Mouse (Mus musculus) megakaryocyte, embryonic 14.5 days (primary cell): ENCODE results near the gene Mettl13. TPM values are rescaled to one million over a fixed set of nuclear protein-coding genes. Genes with fewer than 3 reads are reported as not detected.
A peak's percentile ranks its signal among the peaks of the same experiment; 100 is the strongest.

Source experiments
- H3K27me3 ChIP-seq: replicated peaks from 2 replicates; pipeline ENCODE3; 2012; ENCODE audit warnings: inconsistent platforms
- H3K36me3 ChIP-seq: replicated peaks from 2 replicates; pipeline ENCODE3; 2012; ENCODE audit warnings: low read length, inconsistent platforms, mixed read lengths
- H3K4me1 ChIP-seq: 2 replicates; pipeline ENCODE4 v1.6.1; 2012; ENCODE audit warnings: inconsistent platforms
- H3K4me3 ChIP-seq: replicated peaks from 2 replicates; pipeline ENCODE3; 2012; ENCODE audit warnings: moderate library complexity, mild to moderate bottlenecking, inconsistent platforms
- H3K9me3 ChIP-seq: 2 replicates; pipeline ENCODE4 v1.6.1; 2012; ENCODE audit warnings: inconsistent platforms
- FLI1 ChIP-seq: IDR thresholded peaks from 2 replicates; pipeline ENCODE4 v1.6.1; 2012; ENCODE audit warnings: low read length, inconsistent platforms, mixed read lengths
- GATA1 ChIP-seq: IDR thresholded peaks from 3 replicates; pipeline ENCODE4 v1.6.1; 2012; ENCODE audit warnings: mixed read lengths, low read length, inconsistent platforms, borderline replicate concordance
- polyA plus RNA-seq: library from polyadenylated mRNA; stranded (reverse); fragments of >175 nt; gene quantifications from 2 replicates; pipeline ENCODE4 v1.2.3, GENCODE M21; 2012; ENCODE audit warnings: low replicate concordance; ENCODE audit not compliant: insufficient read depth

Gene Mettl13
- polyA plus RNA-seq, 1 experiment: 2.8 TPM

DNA sequence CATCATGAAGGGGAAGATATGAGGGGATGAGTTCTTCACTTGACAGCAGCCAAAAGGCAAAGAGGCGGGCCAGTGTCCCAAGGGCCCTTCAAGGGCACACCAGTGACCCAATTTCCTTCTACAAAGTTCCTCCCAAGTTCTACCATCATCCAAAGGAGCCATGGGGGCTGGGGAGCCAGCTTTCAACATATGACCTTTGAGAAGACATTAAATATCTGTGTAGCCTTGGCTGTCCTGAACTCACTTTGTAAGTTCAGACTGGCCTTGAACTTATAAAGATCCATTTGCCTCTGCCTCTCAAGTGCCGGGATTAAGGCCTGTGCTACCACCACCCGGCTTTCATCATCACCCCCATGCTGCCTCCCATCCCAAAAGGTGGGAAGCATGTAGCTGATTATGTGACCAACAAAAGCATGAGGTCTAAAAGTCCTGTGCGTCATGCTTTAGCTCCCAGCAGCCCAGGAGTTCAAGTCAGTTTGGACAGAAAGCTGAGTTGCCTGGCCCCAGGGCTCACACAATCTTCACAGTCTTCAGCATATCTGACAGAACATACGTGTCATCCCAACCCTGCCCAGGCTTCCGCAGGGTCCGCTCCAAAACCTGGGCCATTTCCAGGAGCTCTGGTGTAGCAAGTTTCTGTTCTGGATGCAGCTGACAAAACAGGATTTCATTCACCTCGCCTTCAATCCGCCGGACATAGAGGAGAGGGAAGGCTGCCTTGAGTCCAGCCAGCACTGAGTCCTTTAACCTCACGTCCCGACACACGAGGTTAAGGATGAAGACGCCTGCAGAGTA is 14.4 kb downstream of the Mettl13 start:
- TF ChIP-seq GATA1: no peak
- no peak for TF ChIP-seq FLI1
- Histone ChIP-seq H3K4me3 (no peak overlapping the region), H3K36me3 (peaks cover 67% of the 10 kb centered on the region), H3K27me3 (no peaks in the 10 kb centered on the region), H3K4me1 (no peaks in the 10 kb centered on the region; the same call in 1 of the 2 replicates), H3K9me3 (peaks cover 1% of the 10 kb centered on the region)

GRCm38 (mm10) chr1:162532330-162532729 is 16.0 kb downstream of the Mettl13 start:
- Histone ChIP-seq H3K36me3 (peaks cover 55% of the 10 kb centered on the region), H3K9me3 (peaks cover 7% of the 10 kb centered on the region), H3K4me1 (no peaks in the 10 kb centered on the region; the same call in 1 of the 2 replicates), H3K4me3 (no peak overlapping the region), H3K27me3 (no peaks in the 10 kb centered on the region)
- TF ChIP-seq FLI1: no peak
- TF ChIP-seq GATA1: no peak

GRCm38 (mm10) chr1:162531584-162531983 is 16.8 kb downstream of the Mettl13 start:
- H3K27me3 ChIP-seq: no peaks in the 10 kb centered on the region
- peaks cover 7% of the 10 kb centered on the region for H3K9me3 ChIP-seq
- TF ChIP-seq GATA1 (no peak), FLI1 (no peak)
- H3K36me3 ChIP-seq: peaks cover 48% of the 10 kb centered on the region
- H3K4me1 ChIP-seq: no peaks in the 10 kb centered on the region; the same call in 1 of the 2 replicates
- H3K4me3 ChIP-seq: no peak overlapping the region

DNA sequence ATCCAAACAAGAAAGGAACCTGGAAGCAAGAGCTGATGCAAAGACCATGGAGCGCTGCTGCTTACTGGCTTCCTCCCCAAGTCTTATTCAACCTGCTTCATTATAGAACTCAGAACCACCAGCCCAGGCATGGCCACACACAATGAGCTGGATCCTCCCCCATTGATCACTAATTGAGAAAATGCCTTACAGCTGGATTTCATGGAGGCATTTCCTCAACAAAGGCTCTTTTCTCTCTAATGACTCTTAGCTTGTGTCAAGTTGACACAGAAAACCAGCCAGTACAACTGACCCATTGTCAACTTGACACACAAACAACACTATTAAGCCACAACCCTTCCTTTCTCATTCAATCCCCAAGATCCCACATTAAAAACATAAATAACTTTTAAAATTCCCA is 17.7 kb downstream of the Mettl13 start:
- no peak for TF ChIP-seq GATA1
- Histone ChIP-seq H3K4me3 (no peak overlapping the region), H3K27me3 (no peaks in the 10 kb centered on the region), H3K9me3 (peaks cover 7% of the 10 kb centered on the region), H3K36me3 (peaks cover 38% of the 10 kb centered on the region), H3K4me1 (no peaks in the 10 kb centered on the region; the same call in 1 of the 2 replicates)

- Histone ChIP-seq H3K27me3 (no peaks in the 10 kb centered on the region), H3K4me3 (no peak overlapping the region), H3K36me3 (peaks cover 28% of the 10 kb centered on the region), H3K9me3 (peaks cover 7% of the 10 kb centered on the region), H3K4me1 (no peaks in the 10 kb centered on the region; the same call in 1 of the 2 replicates)
- TF ChIP-seq GATA1: no peak
- no peak for TF ChIP-seq FLI1
These were observed 18.7 kb downstream of the Mettl13 start for GRCm38 (mm10) chr1:162529651-162530050.

DNA sequence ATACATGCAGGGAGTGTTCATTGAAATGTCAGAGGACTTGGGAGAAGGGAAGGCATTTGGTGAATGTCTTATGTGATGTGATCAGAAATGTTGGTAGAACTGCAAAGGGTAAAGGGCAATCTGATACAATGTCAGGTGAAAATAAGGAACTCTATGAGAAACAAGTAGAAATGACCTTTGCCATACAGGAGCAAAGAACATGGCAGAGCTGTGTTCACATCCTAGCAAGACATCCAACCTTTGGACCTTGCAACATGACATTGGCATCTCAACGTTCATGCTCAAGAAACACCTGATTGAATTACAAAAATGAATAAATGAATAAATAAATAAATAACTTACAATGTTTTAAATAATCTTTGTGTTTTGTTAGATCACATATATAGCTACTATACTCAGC is 33.2 kb downstream of the Mettl13 start:
- H3K9me3 ChIP-seq: no peaks in the 10 kb centered on the region
- H3K27me3 ChIP-seq: peaks cover 2% of the 10 kb centered on the region
- TF ChIP-seq FLI1: no peak
- TF ChIP-seq GATA1: no peak
- H3K4me1 ChIP-seq: peaks cover under 1% of the 10 kb centered on the region
- no peak overlapping the region for H3K4me3 ChIP-seq
- no peaks in the 10 kb centered on the region for H3K36me3 ChIP-seq

DNA sequence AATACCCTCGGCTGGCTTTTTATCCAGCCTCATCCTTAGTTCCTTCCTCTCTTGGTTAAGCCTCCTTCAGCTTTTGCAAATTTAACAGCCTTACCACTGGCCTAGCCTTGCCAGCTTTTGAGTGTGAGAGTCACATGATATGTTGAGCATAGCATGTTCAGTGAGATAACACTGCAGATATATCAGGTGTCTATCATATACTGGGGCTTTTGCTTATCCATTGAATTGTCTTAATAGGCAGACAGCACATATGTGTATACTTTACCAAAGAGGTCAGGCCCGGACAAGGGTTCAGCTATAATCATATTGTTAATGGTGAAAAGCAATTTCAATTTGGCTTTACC is 38.4 kb downstream of the Mettl13 start:
- Histone ChIP-seq H3K9me3 (no peaks in the 10 kb centered on the region), H3K27me3 (no peaks in the 10 kb centered on the region), H3K4me3 (peak overlapping the region; percentile 82), H3K36me3 (no peaks in the 10 kb centered on the region), H3K4me1 (peaks cover 17% of the 10 kb centered on the region)
- TF ChIP-seq FLI1 (no peak), GATA1 (no peak)

DNA sequence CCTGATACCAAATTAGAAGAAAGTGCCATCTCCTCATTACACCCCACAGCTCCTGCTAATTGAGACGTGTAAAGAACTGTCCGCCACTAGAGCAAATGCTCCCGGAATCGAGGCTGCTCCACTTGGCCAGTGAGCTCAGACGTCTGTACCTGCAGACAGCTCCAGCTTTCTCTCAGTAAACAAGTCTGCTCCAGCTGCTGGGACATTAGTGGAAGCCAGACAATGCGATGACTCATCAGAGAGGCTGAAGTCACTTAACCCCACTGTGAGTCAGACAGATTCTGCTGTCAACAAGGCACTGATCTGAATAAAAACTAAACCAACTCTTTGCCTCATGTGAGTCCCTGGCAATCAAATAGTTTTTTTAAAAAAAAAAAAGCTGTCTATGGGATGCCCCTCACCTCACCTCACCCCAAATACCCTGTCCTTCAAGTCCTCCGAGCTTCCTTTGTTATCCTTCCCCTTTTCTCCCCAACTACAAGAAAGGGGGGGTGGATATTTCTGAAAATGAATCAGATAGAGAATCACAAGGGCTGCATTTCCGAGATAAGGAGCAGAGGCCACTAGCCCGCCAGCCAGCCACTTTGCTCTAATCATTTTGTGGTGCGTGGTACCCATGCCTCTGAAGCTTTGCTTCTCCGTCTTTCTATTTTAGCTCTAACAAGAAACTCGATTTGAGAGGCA is 38.9 kb downstream of the Mettl13 start:
- H3K27me3 ChIP-seq: no peaks in the 10 kb centered on the region
- TF ChIP-seq GATA1: no peak
- TF ChIP-seq FLI1: no peak
- peaks cover 17% of the 10 kb centered on the region for H3K4me1 ChIP-seq
- no peaks in the 10 kb centered on the region for H3K36me3 ChIP-seq
- H3K9me3 ChIP-seq: no peaks in the 10 kb centered on the region
- H3K4me3 ChIP-seq: peak overlapping the region; percentile 82

DNA sequence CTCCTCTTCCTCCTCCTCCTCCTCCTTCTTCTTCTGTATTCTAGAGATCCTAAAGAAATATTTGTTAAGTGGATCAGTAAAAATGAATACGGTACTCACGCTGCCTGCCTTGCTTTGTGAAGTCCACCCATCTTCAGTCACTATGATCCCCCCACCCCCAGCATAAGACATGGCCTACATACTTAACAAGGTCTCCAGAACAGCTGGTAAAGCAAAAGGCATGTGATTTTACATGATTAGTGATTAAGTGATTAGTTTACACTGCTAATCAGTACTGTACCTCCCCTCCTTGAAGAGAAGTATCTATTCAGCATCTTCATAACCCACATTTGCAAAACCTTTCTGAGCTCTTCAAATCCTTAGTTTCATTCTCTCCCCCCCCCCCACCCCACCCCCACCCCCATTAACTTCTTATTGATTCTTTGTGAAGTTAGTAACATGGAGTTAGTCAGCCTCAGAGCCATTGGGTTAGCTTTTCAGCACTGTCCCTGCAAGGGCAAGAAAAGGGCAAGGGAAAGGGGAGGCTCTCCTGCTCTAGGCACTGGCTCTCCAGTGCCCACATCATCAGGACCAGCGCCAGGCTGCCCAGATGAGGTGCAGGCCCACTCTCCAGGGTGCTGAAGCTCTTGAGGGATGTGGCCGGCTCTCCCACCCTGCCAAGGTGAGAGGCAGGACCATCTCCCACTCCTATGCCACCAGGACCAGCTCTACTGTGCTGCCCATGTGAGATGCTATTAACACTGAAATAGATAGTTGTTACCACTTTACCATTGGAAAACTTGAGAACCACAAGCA is 39.9 kb downstream of the Mettl13 start:
- Histone ChIP-seq H3K36me3 (no peaks in the 10 kb centered on the region), H3K4me3 (peak overlapping the region; percentile 64), H3K27me3 (no peaks in the 10 kb centered on the region), H3K4me1 (peaks cover 17% of the 10 kb centered on the region), H3K9me3 (no peaks in the 10 kb centered on the region)
- no peak for TF ChIP-seq FLI1
- TF ChIP-seq GATA1: no peak
